In the genomic region with DNA sequence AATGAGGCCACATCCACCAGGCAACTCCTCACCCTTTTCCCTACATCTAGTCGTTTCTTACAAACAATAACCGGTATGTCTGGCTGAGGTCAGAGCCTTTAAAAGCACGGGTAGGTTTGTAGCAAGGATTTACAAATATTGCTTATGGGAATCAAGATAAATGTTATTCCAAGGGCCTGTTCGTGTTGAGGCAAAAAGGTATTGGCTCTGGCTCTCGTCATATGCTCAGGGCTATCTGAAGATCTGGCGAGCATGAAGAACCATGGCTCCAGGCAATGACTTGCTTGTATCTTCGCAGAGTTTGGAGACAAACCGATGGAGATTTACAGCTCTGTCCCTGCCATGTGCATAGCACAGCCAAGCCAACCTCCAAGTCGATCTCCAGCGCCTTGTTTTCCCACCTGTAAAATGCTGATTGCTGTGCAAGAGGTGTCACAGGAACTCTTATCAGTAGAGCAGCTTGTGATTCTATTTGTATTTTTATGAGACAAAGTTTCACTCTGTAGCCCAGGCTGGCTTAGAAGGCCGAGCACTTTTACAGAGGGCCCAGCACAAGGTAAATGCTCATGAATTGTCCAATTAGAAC, we compare ENCODE assay signal across 22 mouse cellular contexts.
"Had no signal": no experiment of that assay in that cellular context is flagged by ENCODE, and none has a peak within 500 bp of the region (broad histone marks: within the 10 kb centered on the region; RNA-seq: fewer than 3 reads in every experiment).

No protein-coding gene starts in this region.

- ATAC-seq: inflammation-experienced regulatory T-cells, adult 6 months; midbrain, embryonic 15.5 days had no signal

- H3K4me3 ChIP-seq: layer of hippocampus, adult 2 months; limb, embryonic 10.5 days; limb, embryonic 13.5 days; liver, embryonic 13.5 days; midbrain, embryonic 12.5 days; midbrain, embryonic 15.5 days; neural tube, embryonic 12.5 days; neural tube, embryonic 15.5 days; stomach, embryonic 15.5 days had no signal

- H3K4me2 ChIP-seq: limb, embryonic 13.5 days; liver, embryonic 13.5 days; midbrain, embryonic 12.5 days; midbrain, embryonic 15.5 days; neural tube, embryonic 12.5 days; neural tube, embryonic 15.5 days; stomach, embryonic 15.5 days had no signal

- H3K27ac ChIP-seq: kidney, postnatal 0 days; layer of hippocampus, adult 2 months; limb, embryonic 10.5 days; limb, embryonic 13.5 days; liver, embryonic 13.5 days; midbrain, embryonic 12.5 days; midbrain, embryonic 15.5 days; neural tube, embryonic 12.5 days; neural tube, embryonic 15.5 days; stomach, embryonic 15.5 days had no signal

- H3K27me3 ChIP-seq: limb, embryonic 13.5 days; liver, embryonic 13.5 days; midbrain, embryonic 12.5 days; midbrain, embryonic 15.5 days; neural tube, embryonic 12.5 days; neural tube, embryonic 15.5 days; stomach, embryonic 15.5 days had no signal

- H3K9ac ChIP-seq: limb, embryonic 13.5 days; liver, embryonic 13.5 days; midbrain, embryonic 12.5 days; midbrain, embryonic 15.5 days; neural tube, embryonic 12.5 days; neural tube, embryonic 15.5 days; stomach, embryonic 15.5 days had no signal

- H3K4me1 ChIP-seq: limb, embryonic 10.5 days; limb, embryonic 13.5 days; midbrain, embryonic 12.5 days; midbrain, embryonic 15.5 days; neural tube, embryonic 12.5 days; neural tube, embryonic 15.5 days; stomach, embryonic 15.5 days had no signal

- H3K36me3 ChIP-seq: midbrain, embryonic 15.5 days had no signal

- H3K9me3 ChIP-seq: limb, embryonic 10.5 days; midbrain, embryonic 15.5 days; neural tube, embryonic 12.5 days; neural tube, embryonic 15.5 days; stomach, embryonic 15.5 days had no signal

- DNase-seq: kidney, adult 2 months; kidney, postnatal 25 days; layer of hippocampus, adult 9-11 months; liver, embryonic 13.5 days; lung, adult 2 months; lung, postnatal 14 days; lung, postnatal 4 days; right cerebral cortex, adult 18-20 months; right cerebral cortex, postnatal 14 days; right cerebral cortex, postnatal 4 days; spleen, adult 18-20 months; thymus, postnatal 25 days had no signal
